Mouse (Mus musculus): ENCODE data around the gene Stk10. TPM values are rescaled to one million over a fixed set of nuclear protein-coding genes. Genes with fewer than 3 reads are reported as not detected.

The Stk10 gene
- polyA plus RNA-seq, 1 experiment from 2014 or later = 3.3 TPM

DNA sequence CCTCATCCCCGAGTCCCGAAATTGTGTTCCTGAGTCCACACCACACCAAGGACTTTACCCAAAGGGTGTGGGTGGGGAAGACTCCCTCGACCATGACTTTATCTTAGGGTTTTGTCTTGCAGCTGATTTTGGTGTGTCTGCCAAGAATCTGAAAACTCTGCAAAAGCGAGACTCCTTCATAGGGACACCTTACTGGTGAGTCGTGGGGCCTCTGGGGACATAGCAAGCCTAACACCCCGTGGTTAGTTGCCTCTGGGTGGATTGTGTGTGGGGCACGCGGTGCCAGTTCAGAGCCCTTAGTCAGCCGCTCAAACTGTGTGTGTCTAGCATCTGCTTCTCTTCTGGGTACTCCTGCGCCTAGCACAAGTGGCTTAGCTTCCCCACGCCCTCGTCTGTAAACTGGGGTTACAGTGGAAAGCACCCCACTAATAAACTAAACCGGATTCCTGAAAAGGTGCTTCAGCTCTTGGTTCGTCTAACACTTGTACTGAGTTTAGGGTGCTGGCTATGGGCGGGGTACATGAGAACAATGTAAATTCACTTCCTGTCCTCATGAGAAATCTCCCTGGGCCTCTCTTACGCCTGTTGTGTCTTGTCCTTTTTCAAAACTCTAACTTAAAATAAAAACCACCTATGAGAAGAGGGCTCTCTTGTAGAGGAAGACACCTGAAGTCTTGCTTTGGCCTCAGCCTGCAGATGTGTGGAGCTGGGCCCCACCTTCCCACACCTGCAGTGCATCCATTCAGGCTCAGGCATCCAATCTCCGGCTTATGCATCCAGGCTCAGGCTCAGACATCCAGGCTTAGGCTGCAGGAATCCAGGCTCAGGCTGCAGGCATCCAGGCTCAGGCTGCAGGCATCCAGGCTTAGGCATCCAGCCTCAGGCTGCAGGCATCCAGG is 54.3 kb downstream of the Stk10 start:
- no peak overlapping the region for H3K4me2 ChIP-seq (replicated peaks)
- H3K36me3 ChIP-seq = no peaks in the 10 kb centered on the region
- H3K4me1 ChIP-seq = 0 out of 2 replicates have a peak, but pooled peaks cover 6% of the 10 kb centered on the region
- ATAC-seq (ENCODE audit: low FRiP score) = 0 out of 2 replicates have a peak, but pooled peaks have one; percentile 5
- no peak overlapping the region for H3K4me3 ChIP-seq
- H3K27me3 ChIP-seq = no peaks in the 10 kb centered on the region
- no peak overlapping the region for H3K27ac ChIP-seq
- H3K9me3 ChIP-seq (replicated peaks) = no peaks in the 10 kb centered on the region
- WGBS = 78% methylated on average over 17 of the region's 17 CpGs
- no peak overlapping the region for H3K9ac ChIP-seq

- Histone ChIP-seq H3K4me1 (0 out of 2 replicates have a peak, but pooled peaks cover 6% of the 10 kb centered on the region), H3K4me3 (no peak overlapping the region), H3K9me3 (replicated peaks) (no peaks in the 10 kb centered on the region), H3K9ac (peak overlapping the region; percentile 38; the same call in 1 of the 2 replicates), H3K4me2 (replicated peaks) (no peak overlapping the region), H3K27me3 (no peaks in the 10 kb centered on the region), H3K27ac (no peak overlapping the region), H3K36me3 (no peaks in the 10 kb centered on the region)
- ATAC-seq (ENCODE audit: low FRiP score) = peak; percentile 71; the same call in 1 of the 2 replicates
- 33% methylated on average over 15 of the region's 15 CpGs for whole genome bisulfite sequencing
Measured at GRCm38 (mm10) chr11:32588090-32588891, 55.2 kb downstream of the Stk10 start.

- Histone ChIP-seq H3K9ac (peak overlapping the region; percentile 38; the same call in 1 of the 2 replicates), H3K4me2 (replicated peaks) (no peak overlapping the region), H3K27me3 (no peaks in the 10 kb centered on the region), H3K4me1 (0 out of 2 replicates have a peak, but pooled peaks cover 6% of the 10 kb centered on the region), H3K36me3 (no peaks in the 10 kb centered on the region), H3K9me3 (replicated peaks) (no peaks in the 10 kb centered on the region), H3K4me3 (no peak overlapping the region), H3K27ac (no peak overlapping the region)
- peak; percentile 47; the same call in 1 of the 2 replicates for ATAC-seq (ENCODE audit: low FRiP score)
- WGBS = 85% methylated on average over 11 of the region's 11 CpGs
Measured at GRCm38 (mm10) chr11:32588892-32589172, 55.7 kb downstream of the Stk10 start.

DNA sequence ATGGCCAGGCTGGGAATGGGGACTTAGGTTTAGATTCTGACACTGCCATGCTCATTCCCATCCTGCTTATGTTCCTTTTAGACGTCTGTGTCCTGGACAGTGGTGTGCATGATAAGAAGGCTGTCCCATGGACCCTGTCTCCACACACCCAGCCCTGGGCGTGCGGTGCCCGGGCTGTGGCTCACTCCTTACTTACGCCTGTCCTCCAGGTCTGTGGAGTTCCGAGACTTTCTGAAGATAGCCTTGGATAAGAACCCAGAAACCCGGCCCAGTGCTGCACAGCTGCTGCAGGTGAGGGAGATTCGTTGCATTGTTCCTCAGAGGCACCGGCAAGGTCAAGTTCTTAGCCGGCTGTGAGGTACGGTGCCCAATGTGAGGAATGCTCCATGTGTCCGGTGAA is 56.1 kb downstream of the Stk10 start:
- no peak overlapping the region for H3K4me3 ChIP-seq
- H3K4me1 ChIP-seq = 0 out of 2 replicates have a peak, but pooled peaks cover 6% of the 10 kb centered on the region
- H3K4me2 ChIP-seq (replicated peaks) = no peak overlapping the region
- no peaks in the 10 kb centered on the region for H3K27me3 ChIP-seq
- H3K27ac ChIP-seq = no peak overlapping the region
- H3K36me3 ChIP-seq = no peaks in the 10 kb centered on the region
- H3K9me3 ChIP-seq (replicated peaks) = no peaks in the 10 kb centered on the region
- 89% methylated on average over 12 of the region's 12 CpGs for WGBS
- no peak overlapping the region for H3K9ac ChIP-seq
- ATAC-seq (ENCODE audit: low FRiP score) = no peak

GRCm38 (mm10) chr11:32589791-32590190 is 56.7 kb downstream of the Stk10 start:
- no peak overlapping the region for H3K4me2 ChIP-seq (replicated peaks)
- no peak for ATAC-seq (ENCODE audit: low FRiP score)
- H3K4me1 ChIP-seq = 0 out of 2 replicates have a peak, but pooled peaks cover 6% of the 10 kb centered on the region
- no peaks in the 10 kb centered on the region for H3K27me3 ChIP-seq
- H3K9me3 ChIP-seq (replicated peaks) = no peaks in the 10 kb centered on the region
- H3K9ac ChIP-seq = no peak overlapping the region
- WGBS = 91% methylated on average over 8 of the region's 8 CpGs
- H3K4me3 ChIP-seq = no peak overlapping the region
- H3K27ac ChIP-seq = no peak overlapping the region
- no peaks in the 10 kb centered on the region for H3K36me3 ChIP-seq

DNA sequence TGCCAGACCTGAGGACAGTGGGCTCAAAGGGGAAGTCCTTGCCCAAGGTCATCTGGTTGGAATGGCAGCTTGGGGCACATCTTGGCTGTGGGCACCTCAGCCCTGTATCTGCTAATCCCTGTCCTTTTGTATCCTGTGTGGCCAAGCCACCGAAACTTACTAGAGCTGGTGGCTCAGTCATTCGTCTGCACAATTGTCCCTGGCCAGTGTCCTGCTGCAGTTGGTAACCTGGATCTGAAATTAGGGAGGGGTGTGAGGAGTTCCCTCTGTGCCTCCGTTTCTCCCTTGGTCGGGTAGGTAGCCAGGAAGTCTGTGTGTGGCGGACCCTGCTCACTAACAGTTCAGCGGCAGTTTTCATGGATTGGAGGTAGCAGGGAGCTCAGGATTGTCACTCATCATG is 57.1 kb downstream of the Stk10 start:
- no peak overlapping the region for H3K4me3 ChIP-seq
- 87% methylated on average over 6 of the region's 6 CpGs for WGBS
- 0 out of 2 replicates have a peak, but pooled peaks cover 6% of the 10 kb centered on the region for H3K4me1 ChIP-seq
- H3K27me3 ChIP-seq = no peaks in the 10 kb centered on the region
- no peaks in the 10 kb centered on the region for H3K36me3 ChIP-seq
- no peak overlapping the region for H3K9ac ChIP-seq
- no peak for ATAC-seq (ENCODE audit: low FRiP score)
- no peak overlapping the region for H3K27ac ChIP-seq
- H3K4me2 ChIP-seq (replicated peaks) = no peak overlapping the region
- no peaks in the 10 kb centered on the region for H3K9me3 ChIP-seq (replicated peaks)

GRCm38 (mm10) chr11:32591921-32592850 is 59.1 kb downstream of the Stk10 start:
- no peak for ATAC-seq (ENCODE audit: low FRiP score)
- H3K27me3 ChIP-seq = no peaks in the 10 kb centered on the region
- no peaks in the 10 kb centered on the region for H3K9me3 ChIP-seq (replicated peaks)
- no peak overlapping the region for H3K4me3 ChIP-seq
- H3K9ac ChIP-seq = no peak overlapping the region
- WGBS = 65% methylated on average over 12 of the region's 12 CpGs
- H3K4me1 ChIP-seq = 0 out of 2 replicates have a peak, but pooled peaks cover 6% of the 10 kb centered on the region
- no peaks in the 10 kb centered on the region for H3K36me3 ChIP-seq
- H3K27ac ChIP-seq = no peak overlapping the region
- H3K4me2 ChIP-seq (replicated peaks) = no peak overlapping the region

- Histone ChIP-seq H3K4me3 (no peak overlapping the region), H3K36me3 (no peaks in the 10 kb centered on the region), H3K4me2 (replicated peaks) (no peak overlapping the region), H3K4me1 (0 out of 2 replicates have a peak, but pooled peaks cover 6% of the 10 kb centered on the region), H3K27me3 (no peaks in the 10 kb centered on the region), H3K9me3 (replicated peaks) (no peaks in the 10 kb centered on the region), H3K9ac (no peak overlapping the region), H3K27ac (no peak overlapping the region)
- 78% methylated on average over 7 of the region's 7 CpGs for WGBS
- ATAC-seq (ENCODE audit: low FRiP score) = no peak
Measured at GRCm38 (mm10) chr11:32593081-32593480, 60.0 kb downstream of the Stk10 start.

DNA sequence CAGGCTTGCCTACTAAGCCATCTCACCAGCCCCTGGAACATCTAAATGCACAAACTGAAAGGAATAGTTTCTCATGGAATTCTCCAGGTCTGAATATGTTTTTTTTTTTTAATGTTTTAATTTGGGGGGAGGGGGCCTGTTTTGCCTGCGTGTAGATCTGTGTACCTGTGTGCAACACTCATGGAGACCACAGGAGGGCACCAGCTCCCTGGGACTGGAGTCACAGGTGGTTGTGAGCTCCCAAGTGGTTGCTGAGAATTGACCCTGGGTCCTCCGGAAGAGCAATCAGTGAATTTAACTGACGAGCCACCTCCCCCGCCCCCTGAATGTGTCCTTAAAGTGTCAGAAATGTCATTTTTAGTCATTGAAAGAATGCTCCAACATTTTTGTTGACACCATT is 61.0 kb downstream of the Stk10 start:
- Histone ChIP-seq H3K4me3 (no peak overlapping the region), H3K9ac (no peak overlapping the region), H3K9me3 (replicated peaks) (no peaks in the 10 kb centered on the region), H3K36me3 (no peaks in the 10 kb centered on the region), H3K4me1 (0 out of 2 replicates have a peak, but pooled peaks cover 4% of the 10 kb centered on the region), H3K4me2 (replicated peaks) (no peak overlapping the region), H3K27ac (no peak overlapping the region), H3K27me3 (no peaks in the 10 kb centered on the region)
- 91% methylated on average over 4 of the region's 4 CpGs for WGBS
- ATAC-seq (ENCODE audit: low FRiP score) = no peak

GRCm38 (mm10) chr11:32600371-32600770 is 67.3 kb downstream of the Stk10 start:
- WGBS = 95% methylated on average over 6 of the region's 6 CpGs
- H3K27me3 ChIP-seq = no peaks in the 10 kb centered on the region
- ATAC-seq (ENCODE audit: low FRiP score) = no peak
- no peak overlapping the region for H3K4me2 ChIP-seq (replicated peaks)
- no peak overlapping the region for H3K9ac ChIP-seq
- H3K36me3 ChIP-seq = no peaks in the 10 kb centered on the region
- H3K4me3 ChIP-seq = no peak overlapping the region
- H3K9me3 ChIP-seq (replicated peaks) = no peaks in the 10 kb centered on the region
- H3K27ac ChIP-seq = no peak overlapping the region
- peaks cover 12% of the 10 kb centered on the region for H3K4me1 ChIP-seq

DNA sequence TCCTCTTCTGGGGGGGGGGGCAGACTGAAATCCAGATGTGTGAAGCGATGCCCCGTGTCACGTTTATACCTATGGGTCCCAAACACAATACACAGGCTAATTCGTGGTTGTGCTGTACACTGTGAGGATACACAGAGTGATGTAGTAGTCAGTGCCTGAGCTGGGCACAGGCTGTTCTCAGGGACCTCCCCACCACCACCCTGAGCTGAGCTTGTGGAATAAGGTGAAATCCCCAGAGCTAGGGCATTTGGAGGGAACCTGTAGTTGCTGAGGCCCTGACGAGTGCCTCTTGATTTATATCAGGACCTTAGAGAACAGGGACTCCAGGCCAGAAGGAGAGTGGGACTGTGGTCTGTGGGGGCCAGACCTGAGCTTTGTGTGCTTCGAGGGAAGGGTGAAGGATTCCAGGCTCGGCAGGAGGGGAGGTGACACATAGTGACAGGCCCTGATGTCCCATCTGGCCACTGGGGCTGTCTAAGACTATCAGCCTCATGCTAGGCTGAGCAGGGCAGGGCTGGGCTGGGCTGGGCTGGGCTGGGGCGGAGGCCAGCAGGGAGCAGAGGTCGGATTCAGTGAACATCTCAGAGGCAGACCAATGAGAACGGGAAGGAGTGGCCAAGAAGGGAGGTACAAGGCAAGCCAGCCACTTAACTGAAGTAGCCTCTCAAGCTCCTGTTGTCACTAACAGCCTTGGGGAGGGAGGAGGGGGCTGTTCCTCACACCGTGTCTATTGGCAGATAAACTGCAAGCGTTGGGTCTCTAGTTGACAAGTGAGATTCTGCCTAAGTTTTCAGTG is 68.6 kb downstream of the Stk10 start:
- H3K27ac ChIP-seq = no peak overlapping the region
- H3K4me1 ChIP-seq = peaks cover 12% of the 10 kb centered on the region
- WGBS = 38% methylated on average over 12 of the region's 12 CpGs
- ATAC-seq (ENCODE audit: low FRiP score) = no peak
- no peak overlapping the region; the same call in 1 of the 2 replicates for H3K9ac ChIP-seq
- H3K4me3 ChIP-seq = no peak overlapping the region
- no peaks in the 10 kb centered on the region for H3K36me3 ChIP-seq
- H3K9me3 ChIP-seq (replicated peaks) = no peaks in the 10 kb centered on the region
- no peak overlapping the region for H3K4me2 ChIP-seq (replicated peaks)
- H3K27me3 ChIP-seq = no peaks in the 10 kb centered on the region

Measured in hindbrain, embryonic 12.5 days (tissue).